Mouse (Mus musculus) large intestine, adult 2 months (tissue): ENCODE data around the gene Pinlyp. TPM values are rescaled to one million over a fixed set of nuclear protein-coding genes. Genes with fewer than 3 reads are reported as not detected.

Source experiments
- DNase-seq: peaks from one replicate; pipeline ENCODE4 v3.0.0-alpha.2; 2012; ENCODE audit warnings: low read depth, low spot score
- WGBS: fragments of 180-500 bp; shearing (Covaris S2); methylation state at CpG from one replicate; pipeline ENCODE4 v1.1.7; 2018; 5-methylcytosine and 5-hydroxymethylcytosine counted together
- polyA plus RNA-seq: library from polyadenylated mRNA; depleted of rRNA; stranded (reverse); fragments of >200 nt; gene quantifications from 2 replicates; pipeline ENCODE4 v1.2.3, GENCODE M21; 2012

Pinlyp gene
- polyA plus RNA-seq, 1 experiment = not detected

- WGBS = 57% methylated on average over 6 of the region's 6 CpGs
- DNase-seq = no peak
Measured at GRCm38 (mm10) chr7:24564607-24565265, 18.8 kb upstream of the Pinlyp start.

GRCm38 (mm10) chr7:24563837-24564206 lies 17.9 kb upstream of the Pinlyp start:
- DNase-seq = no peak
- whole genome bisulfite sequencing = 83% methylated on average over 4 of the region's 4 CpGs

- 90% methylated on average over 8 of the region's 8 CpGs for WGBS
- no peak for DNase-seq
Measured at GRCm38 (mm10) chr7:24563191-24563836, 17.4 kb upstream of the Pinlyp start.

GRCm38 (mm10) chr7:24561450-24561849 lies 15.5 kb upstream of the Pinlyp start:
- WGBS = 93% methylated on average over 4 of the region's 4 CpGs
- no peak for DNase-seq

GRCm38 (mm10) chr7:24555786-24556185 lies 9.9 kb upstream of the Pinlyp start:
- no peak for DNase-seq
- WGBS = 94% methylated on average over 10 of the region's 10 CpGs

GRCm38 (mm10) chr7:24551985-24552759 lies 6.3 kb upstream of the Pinlyp start:
- 77% methylated on average over 12 of the region's 12 CpGs for WGBS

GRCm38 (mm10) chr7:24547534-24548036 lies 1.7 kb upstream of the Pinlyp start:
- 18% methylated on average over 13 of the region's 13 CpGs for WGBS
- DNase-seq = no peak

More at GRCm38 (mm10) chr7:24551985-24552759, 6.3 kb upstream of the Pinlyp start:
- DNase-seq = no peak

- peak; percentile 99 for DNase-seq
- 1% methylated on average over 57 of the region's 57 CpGs for WGBS
Measured at GRCm38 (mm10) chr7:24546634-24547389, 894 bp upstream of the Pinlyp start.

GRCm38 (mm10) chr7:24544506-24544905 lies 1.4 kb downstream of the Pinlyp start:
- no peak for DNase-seq
- 84% methylated on average over 2 of the region's 2 CpGs for WGBS

GRCm38 (mm10) chr7:24539686-24540085 lies 6.2 kb downstream of the Pinlyp start:
- 40% methylated on average over 4 of the region's 4 CpGs for WGBS
- DNase-seq = peak; percentile 13

- DNase-seq = no peak
- 86% methylated on average over 5 of the region's 5 CpGs for WGBS
Measured at GRCm38 (mm10) chr7:24538701-24539100, 7.2 kb downstream of the Pinlyp start.

GRCm38 (mm10) chr7:24538154-24538553 lies 7.8 kb downstream of the Pinlyp start:
- no peak for DNase-seq
- 31% methylated on average over 5 of the region's 5 CpGs for WGBS

GRCm38 (mm10) chr7:24537591-24537990 lies 8.3 kb downstream of the Pinlyp start:
- DNase-seq = no peak
- 69% methylated on average over 5 of the region's 5 CpGs for WGBS

- no peak for DNase-seq
- WGBS = 81% methylated on average over 4 of the region's 4 CpGs
Measured at GRCm38 (mm10) chr7:24537081-24537480, 8.8 kb downstream of the Pinlyp start.

GRCm38 (mm10) chr7:24534301-24534700 lies 11.6 kb downstream of the Pinlyp start:
- 81% methylated on average over 19 of the region's 19 CpGs for WGBS
- no peak for DNase-seq

GRCm38 (mm10) chr7:24533806-24534205 lies 12.1 kb downstream of the Pinlyp start:
- WGBS = 82% methylated on average over 42 of the region's 42 CpGs
- DNase-seq = no peak

- 94% methylated on average over 28 of the region's 28 CpGs for whole genome bisulfite sequencing
- DNase-seq = no peak
Measured at GRCm38 (mm10) chr7:24533031-24533571, 12.8 kb downstream of the Pinlyp start.

GRCm38 (mm10) chr7:24531211-24531971 lies 14.5 kb downstream of the Pinlyp start:
- WGBS = under 1% methylated on average over 43 of the region's 43 CpGs
- no peak for DNase-seq
